Comparison of ENCODE assay signal across 11 mouse cellular contexts in the genomic region with DNA sequence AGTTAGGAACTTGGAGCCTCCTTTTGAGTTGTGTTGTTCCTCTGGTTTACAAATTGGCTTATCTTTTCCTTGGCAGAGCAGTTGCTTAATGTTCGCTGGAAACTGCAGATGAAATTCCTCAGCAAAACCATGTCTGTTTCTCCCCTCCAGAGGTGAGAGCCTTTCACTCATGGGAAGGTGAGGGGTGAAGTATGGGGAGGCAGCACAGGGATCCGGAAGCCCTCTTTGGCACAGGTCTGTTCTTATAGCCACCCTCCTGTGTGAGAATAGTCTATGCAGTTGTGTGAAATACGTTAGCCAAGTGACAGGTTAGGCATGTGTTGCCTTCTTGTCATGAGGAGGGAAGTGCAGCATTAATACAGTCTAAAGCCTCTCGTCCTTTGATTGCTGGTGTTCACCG.
A peak's percentile ranks its signal among the peaks of the same experiment; 100 is the strongest.
DNase-seq lines count a peak whose midpoint lies in the region; ATAC-seq and TF ChIP-seq lines count a peak whose summit lies in the region.
"Had no signal": no experiment of that assay in that cellular context is flagged by ENCODE, and none has a peak within 500 bp of the region (broad histone marks: within the 10 kb centered on the region; RNA-seq: fewer than 3 reads in every experiment).

No protein-coding gene starts in this region.

- H3K36me3 ChIP-seq in hindbrain, embryonic 14.5 days (replicated peaks; ENCODE audit: control insufficient read depth, insufficient read depth): no peaks in the 10 kb centered on the region
- no peaks in the 10 kb centered on the region for H3K36me3 ChIP-seq in hindbrain, embryonic 16.5 days (ENCODE audit: control insufficient read depth, insufficient read depth, low read length)
- no peaks in the 10 kb centered on the region for H3K36me3 ChIP-seq in neural tube, embryonic 14.5 days (ENCODE audit: control insufficient read depth, insufficient read depth, low read length)
- no peaks in the 10 kb centered on the region for H3K36me3 ChIP-seq in heart, embryonic 15.5 days
- H3K36me3 ChIP-seq: liver, embryonic 13.5 days; stomach, embryonic 15.5 days had no signal

- H3K9me3 ChIP-seq in hindbrain, embryonic 14.5 days (ENCODE audit: control insufficient read depth, low read length): no peaks in the 10 kb centered on the region
- no peaks in the 10 kb centered on the region for H3K9me3 ChIP-seq in hindbrain, embryonic 16.5 days (ENCODE audit: control insufficient read depth, low read length)
- H3K9me3 ChIP-seq in neural tube, embryonic 14.5 days (ENCODE audit: control insufficient read depth, low read length): no peaks in the 10 kb centered on the region
- no peaks in the 10 kb centered on the region for H3K9me3 ChIP-seq in heart, embryonic 15.5 days (replicated peaks)
- H3K9me3 ChIP-seq: liver, embryonic 13.5 days; stomach, embryonic 15.5 days had no signal

- WGBS in hindbrain, embryonic 14.5 days: 66% methylated on average over 5 of the region's 5 CpGs
- WGBS in hindbrain, embryonic 16.5 days: 73% methylated on average over 5 of the region's 5 CpGs
- 63% methylated on average over 5 of the region's 5 CpGs for WGBS in neural tube, embryonic 14.5 days
- WGBS in heart, embryonic 15.5 days: 32% methylated on average over 5 of the region's 5 CpGs

- H3K27me3 ChIP-seq in hindbrain, embryonic 14.5 days (ENCODE audit: control insufficient read depth, insufficient read depth, low read length): no peaks in the 10 kb centered on the region
- no peaks in the 10 kb centered on the region for H3K27me3 ChIP-seq in hindbrain, embryonic 16.5 days (replicated peaks; ENCODE audit: control insufficient read depth, insufficient read depth, low read length)
- no peaks in the 10 kb centered on the region for H3K27me3 ChIP-seq in neural tube, embryonic 14.5 days (ENCODE audit: control insufficient read depth, insufficient read depth, low read length)
- H3K27me3 ChIP-seq in heart, embryonic 15.5 days: no peaks in the 10 kb centered on the region
- H3K27me3 ChIP-seq: CH12.LX; liver, embryonic 13.5 days; stomach, embryonic 15.5 days had no signal

- ATAC-seq in hindbrain, embryonic 14.5 days (ENCODE audit: low FRiP score): no peak
- ATAC-seq in hindbrain, embryonic 16.5 days: no peak
- no peak for ATAC-seq in neural tube, embryonic 14.5 days (ENCODE audit: low read depth)
- ATAC-seq in heart, embryonic 15.5 days (replicated peaks; ENCODE audit: insufficient number of reproducible peaks, insufficient read depth, low FRiP score, low read depth): no peak

- H3K9ac ChIP-seq in hindbrain, embryonic 14.5 days: no peak overlapping the region
- no peak overlapping the region for H3K9ac ChIP-seq in hindbrain, embryonic 16.5 days (ENCODE audit: low read depth, low read length)
- no peak overlapping the region for H3K9ac ChIP-seq in neural tube, embryonic 14.5 days (replicated peaks; ENCODE audit: low read depth, low read length)
- no peak overlapping the region for H3K9ac ChIP-seq in heart, embryonic 15.5 days
- H3K9ac ChIP-seq: liver, embryonic 13.5 days; stomach, embryonic 15.5 days had no signal

- no peak for TF ChIP-seq CTCF in layer of hippocampus, adult 2 months (conservative IDR thresholded peaks at IDR 0.05)

- H3K27ac ChIP-seq in hindbrain, embryonic 14.5 days: peak overlapping the region; percentile 54; the same call in 1 of the 2 replicates
- no peak overlapping the region for H3K27ac ChIP-seq in hindbrain, embryonic 16.5 days (ENCODE audit: low read depth, low read length)
- H3K27ac ChIP-seq in neural tube, embryonic 14.5 days (ENCODE audit: low read depth, low read length): 0 out of 2 replicates have a peak overlapping the region, but pooled peaks have one; percentile 29
- H3K27ac ChIP-seq in heart, embryonic 15.5 days: peak overlapping the region; percentile 95
- no peak overlapping the region for H3K27ac ChIP-seq in layer of hippocampus, adult 2 months
- H3K27ac ChIP-seq: liver, embryonic 13.5 days; stomach, embryonic 15.5 days had no signal

- H3K4me3 ChIP-seq in hindbrain, embryonic 14.5 days (replicated peaks; ENCODE audit: low read length): no peak overlapping the region
- no peak overlapping the region for H3K4me3 ChIP-seq in hindbrain, embryonic 16.5 days (ENCODE audit: low read length)
- H3K4me3 ChIP-seq in neural tube, embryonic 14.5 days (ENCODE audit: low read depth, low read length): no peak overlapping the region
- no peak overlapping the region for H3K4me3 ChIP-seq in heart, embryonic 15.5 days
- no peak overlapping the region for H3K4me3 ChIP-seq in layer of hippocampus, adult 2 months
- H3K4me3 ChIP-seq: liver, embryonic 13.5 days; stomach, embryonic 15.5 days had no signal

- no peak for DNase-seq in hindbrain, embryonic 14.5 days (ENCODE audit: low spot score)
- no peak for DNase-seq in neural tube, embryonic 10.5 days (ENCODE audit: extremely low spot score, low spot score)
- DNase-seq in testis, postnatal 14 days (ENCODE audit: low spot score): no peak
- DNase-seq in layer of hippocampus, adult 2 months (ENCODE audit: low spot score in 2 of 2): no peak
- DNase-seq: adrenal gland, adult 8-10 months; liver, embryonic 13.5 days had no signal

- no peak overlapping the region for H3K4me2 ChIP-seq in hindbrain, embryonic 14.5 days (replicated peaks)
- H3K4me2 ChIP-seq in hindbrain, embryonic 16.5 days (ENCODE audit: low read length): no peak overlapping the region
- no peak overlapping the region for H3K4me2 ChIP-seq in neural tube, embryonic 14.5 days (ENCODE audit: low read depth, low read length)
- H3K4me2 ChIP-seq in heart, embryonic 15.5 days: peak overlapping the region; percentile 42; the same call in 1 of the 2 replicates
- H3K4me2 ChIP-seq: liver, embryonic 13.5 days; stomach, embryonic 15.5 days had no signal

- peaks cover 26% of the 10 kb centered on the region for H3K4me1 ChIP-seq in hindbrain, embryonic 14.5 days (replicated peaks; ENCODE audit: control insufficient read depth, insufficient read depth, low read length)
- H3K4me1 ChIP-seq in hindbrain, embryonic 16.5 days (ENCODE audit: control insufficient read depth, insufficient read depth, low read depth, low read length): peaks cover 10% of the 10 kb centered on the region
- 0 out of 2 replicates have a peak, but pooled peaks cover 3% of the 10 kb centered on the region for H3K4me1 ChIP-seq in neural tube, embryonic 14.5 days (ENCODE audit: control insufficient read depth, insufficient read depth, low read length)
- H3K4me1 ChIP-seq in heart, embryonic 15.5 days (replicated peaks): peaks cover 47% of the 10 kb centered on the region
- H3K4me1 ChIP-seq: liver, embryonic 13.5 days had no signal

Comparison
In these comparisons a context has a peak if more than half of its experiments do, and no peak if none do; other contexts are left out.
1. H3K27ac ChIP-seq: peak in hindbrain, embryonic 14.5 days (single experiment), neural tube, embryonic 14.5 days (single experiment) and heart, embryonic 15.5 days (single experiment); none in hindbrain, embryonic 16.5 days (single experiment) and layer of hippocampus, adult 2 months (single experiment).